Mouse (Mus musculus): ENCODE measurements around the gene Galnt18.

Galnt18 gene

DNA sequence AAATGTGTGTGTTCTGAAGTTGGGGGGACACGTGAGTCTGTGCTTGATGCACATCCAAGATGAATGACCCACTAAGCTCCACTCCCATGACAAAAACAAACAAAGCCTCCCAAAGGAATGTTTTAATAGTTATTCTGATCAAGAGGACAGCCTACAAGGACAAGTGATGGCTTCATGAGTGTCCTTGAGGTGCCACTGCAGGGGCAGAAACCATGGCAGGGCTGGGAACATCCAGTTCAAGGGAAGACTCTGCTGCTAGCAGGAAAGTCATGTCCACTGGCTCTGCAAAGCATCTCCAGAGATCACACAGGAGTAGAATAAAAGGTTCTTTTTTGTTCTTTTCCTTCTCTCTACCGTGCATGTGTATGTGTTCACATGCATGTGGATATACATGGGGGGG is 140.9 kb downstream of the Galnt18 start:
- in situ Hi-C loops (cut with MboI, MseI): no loop called here

DNA sequence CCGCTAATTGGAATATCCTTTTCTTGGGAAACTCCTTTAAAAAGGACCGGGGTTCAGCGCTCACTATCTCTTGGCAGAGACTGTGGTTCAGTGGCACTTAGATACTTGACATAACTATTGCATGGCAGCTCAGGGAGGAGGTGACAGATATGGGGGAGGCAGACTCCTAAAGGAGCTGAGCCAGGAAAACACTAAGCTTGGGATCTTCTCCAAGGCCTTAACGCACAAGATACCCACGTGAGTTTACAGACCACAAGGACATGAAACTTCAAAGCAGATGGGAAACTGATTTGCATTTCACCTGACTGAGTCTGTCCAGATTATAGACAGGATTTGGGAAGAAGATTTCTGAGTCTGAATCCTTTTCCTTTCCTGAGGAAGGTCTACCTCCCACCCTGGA is 141.3 kb downstream of the Galnt18 start:
- in situ Hi-C loops (cut with MboI, MseI): no loop called here

DNA sequence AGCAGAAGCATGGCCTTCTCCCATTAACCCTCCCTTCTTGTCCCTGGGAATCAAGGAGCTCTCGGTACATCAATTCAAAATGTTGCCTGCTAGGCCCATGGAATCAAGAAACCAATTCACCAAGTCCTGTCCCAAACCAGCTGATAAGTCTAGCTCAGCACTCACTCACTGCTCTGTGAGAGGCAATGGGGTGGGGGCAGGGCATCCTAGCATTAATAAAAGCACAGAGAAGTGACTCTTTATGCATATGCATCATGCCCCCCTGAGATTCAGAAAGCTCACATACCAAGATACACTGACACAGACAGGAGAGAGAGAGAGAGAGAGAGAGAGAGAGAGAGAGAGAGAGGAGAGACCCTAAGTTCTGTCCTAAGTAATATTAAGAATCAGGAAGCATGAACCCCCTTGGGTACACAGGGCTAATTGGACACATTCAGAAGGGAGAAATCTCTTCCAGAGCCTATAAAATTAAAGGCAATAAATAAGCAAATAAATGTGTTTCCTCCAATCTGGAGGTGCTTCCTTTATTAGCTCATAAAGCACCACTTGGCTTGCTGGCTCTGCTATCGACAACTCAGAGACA is 141.8 kb downstream of the Galnt18 start:
- in situ Hi-C loops (cut with MboI, MseI): no loop called here

DNA sequence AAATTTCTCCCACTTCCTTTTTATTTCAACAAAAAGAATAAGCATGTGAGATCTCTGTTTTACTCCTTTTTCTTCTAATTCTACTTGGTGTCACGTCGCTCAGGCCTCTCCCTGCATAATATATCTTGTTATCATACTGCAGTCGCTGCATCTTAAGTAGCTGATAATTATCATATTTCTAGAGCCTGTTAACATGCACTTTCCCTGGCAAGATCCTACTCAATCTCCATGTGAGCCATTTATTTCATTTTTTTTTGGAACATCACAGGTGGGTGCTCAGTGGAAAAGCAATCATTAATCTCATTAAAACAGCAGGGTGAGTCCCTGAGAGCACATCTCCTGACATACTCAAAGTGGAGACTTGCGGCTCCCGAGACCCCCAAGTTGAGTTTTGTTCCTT is 143.3 kb downstream of the Galnt18 start:
- in situ Hi-C loops (cut with MboI, MseI): no loop called here

DNA sequence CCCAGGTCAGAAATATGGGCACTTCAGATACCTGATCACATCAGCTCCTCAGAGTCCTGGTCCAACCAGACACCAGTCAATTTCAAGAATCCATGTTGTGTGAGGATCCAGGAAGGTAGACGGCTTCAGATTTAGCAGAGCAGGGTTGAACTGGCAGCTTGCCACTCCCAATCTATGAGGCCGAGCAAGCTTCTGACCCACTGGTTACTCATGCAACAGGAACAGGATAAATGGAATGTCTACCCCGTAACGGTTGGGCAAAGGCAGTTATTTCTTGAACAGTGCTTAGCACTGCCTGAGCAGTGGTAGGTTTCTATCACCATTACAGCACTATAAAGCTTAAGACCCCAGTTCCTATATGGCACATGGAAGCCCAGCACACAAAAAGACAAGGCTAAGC is 148.5 kb downstream of the Galnt18 start:
- in situ Hi-C loops (cut with MboI, MseI): no loop called here

DNA sequence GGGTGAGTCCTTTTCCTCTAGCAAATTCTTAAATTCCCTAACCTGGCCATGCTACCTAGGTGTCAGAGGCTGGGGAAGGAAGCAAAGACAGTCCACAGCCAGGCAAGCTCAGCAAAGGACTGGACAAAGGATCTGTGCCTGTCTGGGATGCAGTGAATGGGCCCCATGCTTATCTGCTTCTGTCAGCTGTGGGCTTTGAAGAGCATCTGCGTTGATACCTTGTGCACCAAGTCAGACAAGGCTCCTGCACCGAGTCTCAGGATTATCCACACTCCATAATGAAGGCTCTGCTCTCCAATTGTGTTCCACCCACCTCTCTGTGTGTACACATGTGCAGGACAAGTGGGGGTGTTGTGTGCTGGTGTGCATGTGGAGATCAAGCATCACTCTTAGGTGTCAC is 153.5 kb downstream of the Galnt18 start:
- in situ Hi-C loops (cut with MboI, MseI): no loop called here

DNA sequence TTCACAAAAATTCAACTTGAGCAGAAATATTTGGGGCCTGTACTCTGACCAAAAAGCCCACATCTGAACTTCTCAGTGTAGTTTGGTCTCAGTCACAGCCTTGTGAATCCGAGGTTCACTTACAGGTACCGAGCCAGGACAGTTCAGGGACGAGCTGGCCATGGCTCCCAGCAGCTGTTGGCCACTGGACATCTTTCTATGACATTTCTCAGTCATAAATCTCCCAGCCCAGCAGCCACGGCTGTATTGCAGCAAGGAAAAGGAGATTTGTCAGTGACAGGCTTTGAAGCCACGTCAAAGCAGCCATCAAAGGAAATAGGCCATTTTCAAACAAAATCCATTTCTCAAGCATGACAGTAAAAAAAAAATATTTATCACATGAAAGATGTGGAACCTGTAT is 154.0 kb downstream of the Galnt18 start:
- in situ Hi-C loops (cut with MboI, MseI): no loop called here

DNA sequence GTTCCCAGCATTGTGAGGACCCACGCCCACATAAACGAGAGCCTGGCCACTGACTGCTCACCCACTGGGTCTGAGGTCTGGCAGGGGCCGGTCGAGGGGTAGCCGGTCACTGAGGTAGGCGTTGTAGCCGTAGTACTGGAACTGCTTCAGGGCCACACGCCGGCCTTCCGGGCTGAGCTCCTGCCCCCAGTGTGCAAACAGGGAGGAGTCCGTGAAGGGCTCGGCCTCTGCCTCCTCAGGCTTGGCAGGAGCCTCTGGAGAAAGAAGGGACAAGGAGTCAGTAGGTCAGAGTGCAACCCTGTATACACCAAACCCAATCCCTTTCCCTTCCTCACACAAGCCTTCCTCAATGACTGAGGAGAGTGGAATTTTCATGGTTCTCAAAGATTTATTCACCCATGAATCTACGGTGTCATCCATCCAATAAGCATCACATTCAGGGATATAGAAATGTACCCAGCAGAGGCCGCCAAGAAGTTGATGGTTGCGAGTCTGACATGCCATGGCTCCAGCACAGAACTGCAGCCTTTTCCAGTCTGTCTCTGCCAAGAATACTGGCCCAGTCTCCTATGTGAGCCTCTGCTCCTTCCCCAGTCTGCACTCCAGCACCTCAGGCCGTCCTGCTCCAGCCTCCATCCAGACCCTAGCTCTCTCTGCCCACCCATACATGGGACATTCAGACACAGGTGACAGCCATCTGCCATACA is 163.4 kb downstream of the Galnt18 start:
- in situ Hi-C loops (cut with MboI, MseI): no loop called here

DNA sequence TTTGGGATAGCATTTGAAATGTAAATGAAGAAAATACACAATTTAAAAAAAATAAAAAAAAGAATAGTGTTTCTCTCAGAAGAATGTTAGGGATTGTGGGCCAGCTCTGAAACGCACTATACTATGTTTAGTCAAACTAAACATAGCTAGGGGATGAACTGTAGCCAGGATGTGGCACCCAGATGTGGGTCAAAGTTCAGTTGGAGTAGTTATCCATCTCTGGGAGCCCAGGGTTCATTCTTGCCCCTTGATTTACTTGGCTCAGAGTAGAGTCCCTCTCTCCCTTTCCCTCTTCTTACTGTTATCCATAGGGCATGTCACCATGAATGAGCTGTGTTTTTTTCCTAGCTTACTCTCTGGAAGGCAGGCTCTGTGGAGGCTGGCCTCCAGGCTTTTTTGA is 165.3 kb downstream of the Galnt18 start:
- in situ Hi-C loops (cut with MboI, MseI): no loop called here

DNA sequence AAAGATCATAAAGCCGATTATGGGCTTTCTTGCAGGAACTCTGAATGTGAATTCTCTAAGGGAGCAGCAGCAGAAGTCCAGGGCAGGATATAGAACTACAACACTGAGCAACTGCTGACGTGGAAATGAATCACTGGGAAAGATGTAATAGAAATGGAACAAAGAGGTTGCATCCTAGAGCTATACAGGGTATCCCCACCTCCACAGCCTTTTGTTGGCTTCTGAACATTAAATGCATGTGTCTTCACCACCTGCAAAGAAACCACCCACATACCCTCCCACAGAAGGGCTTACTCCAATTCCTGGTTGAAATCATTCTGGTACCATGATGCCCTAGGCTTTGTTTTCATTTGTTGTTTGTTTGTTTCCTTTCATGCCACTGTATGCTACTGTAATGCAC is 172.3 kb downstream of the Galnt18 start:
- in situ Hi-C loops (cut with MboI, MseI): no loop called here

DNA sequence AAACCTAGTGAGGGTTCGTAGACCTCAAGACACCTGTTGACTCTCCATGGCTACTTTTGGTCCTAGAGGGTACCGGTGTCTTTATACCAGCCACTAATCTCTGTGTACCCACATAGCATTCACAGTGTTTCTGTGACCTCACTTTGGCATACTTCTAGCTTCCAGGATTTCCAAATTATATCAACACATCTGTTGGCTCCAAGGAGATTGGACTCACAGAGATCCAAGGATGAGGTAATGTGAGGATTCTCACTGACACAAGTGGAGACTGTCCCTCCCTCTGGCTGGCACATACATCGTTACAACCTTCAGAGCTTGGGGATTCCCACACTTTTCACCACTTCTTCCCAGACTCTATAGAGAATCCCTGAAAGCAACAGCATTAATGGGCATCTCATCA is 173.7 kb downstream of the Galnt18 start:
- in situ Hi-C loops (cut with MboI, MseI): no loop called here

DNA sequence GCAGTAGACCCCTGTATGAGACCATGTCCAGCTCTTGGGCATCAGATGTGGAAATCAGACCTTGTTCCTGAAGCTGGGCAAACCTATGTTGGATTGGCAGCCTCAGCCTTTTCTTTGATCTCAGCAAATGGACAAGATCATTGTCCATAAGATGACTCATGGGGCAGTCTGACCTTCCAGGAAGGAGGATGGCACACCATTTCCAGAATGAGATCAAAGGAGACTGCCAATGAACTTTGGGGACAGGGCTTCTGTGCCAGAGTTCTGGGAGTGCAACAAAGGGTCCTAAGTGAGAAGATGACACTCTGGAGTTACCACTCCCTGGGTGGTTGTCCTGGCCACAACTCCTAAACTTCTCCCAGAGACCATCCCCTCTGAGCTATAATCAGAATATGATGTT is 174.1 kb downstream of the Galnt18 start:
- in situ Hi-C loops (cut with MboI, MseI): no loop called here

DNA sequence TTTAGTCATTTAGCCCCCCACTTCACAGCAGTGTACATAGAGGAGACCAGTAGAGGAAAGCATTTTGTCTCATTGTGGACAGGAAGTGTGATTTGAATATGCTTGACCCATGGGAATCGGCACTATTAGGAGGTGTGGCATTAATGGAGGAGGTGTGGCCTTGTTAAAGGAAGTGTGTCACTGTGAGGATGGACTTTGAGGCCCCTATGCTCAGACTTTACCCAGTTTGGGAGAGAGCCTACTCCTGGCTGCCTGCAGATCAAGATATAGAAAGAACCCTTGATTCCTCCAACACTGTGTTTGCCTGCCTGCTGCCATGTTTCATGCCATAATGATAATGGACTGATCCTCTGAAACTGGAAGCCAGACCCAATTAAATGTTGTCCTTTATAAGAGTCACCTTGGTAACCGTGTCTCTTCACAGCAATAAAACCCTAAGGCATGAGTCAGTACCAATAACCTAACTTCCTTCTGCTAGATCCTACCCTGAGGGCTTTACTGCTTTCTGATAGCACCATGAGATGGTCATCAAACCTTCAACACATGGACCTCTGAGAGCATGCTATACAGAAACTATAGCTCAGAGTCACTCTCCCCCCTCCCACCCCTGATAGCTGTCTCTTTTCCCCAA is 175.1 kb downstream of the Galnt18 start:
- in situ Hi-C loops (cut with MboI, MseI): no loop called here

DNA sequence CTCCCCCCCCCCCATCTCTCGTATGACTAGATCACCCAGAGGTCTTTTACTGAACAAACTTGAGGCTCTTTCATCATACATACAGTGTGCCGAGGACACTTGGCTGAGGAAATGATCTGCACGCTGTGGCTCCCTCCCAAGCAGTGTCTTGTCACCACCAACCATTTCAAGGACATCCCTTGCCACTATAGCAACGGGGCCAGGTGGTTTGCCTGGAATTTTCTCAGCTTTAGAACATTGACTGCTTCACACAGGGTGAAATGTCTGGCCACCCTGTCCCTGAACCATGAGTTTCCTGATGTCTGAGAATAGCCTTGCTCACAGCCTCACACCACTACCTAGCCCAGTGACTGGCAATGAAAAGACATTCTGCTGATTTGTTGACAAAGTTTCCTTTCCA is 176.6 kb downstream of the Galnt18 start:
- in situ Hi-C loops (cut with MboI, MseI): no loop called here

DNA sequence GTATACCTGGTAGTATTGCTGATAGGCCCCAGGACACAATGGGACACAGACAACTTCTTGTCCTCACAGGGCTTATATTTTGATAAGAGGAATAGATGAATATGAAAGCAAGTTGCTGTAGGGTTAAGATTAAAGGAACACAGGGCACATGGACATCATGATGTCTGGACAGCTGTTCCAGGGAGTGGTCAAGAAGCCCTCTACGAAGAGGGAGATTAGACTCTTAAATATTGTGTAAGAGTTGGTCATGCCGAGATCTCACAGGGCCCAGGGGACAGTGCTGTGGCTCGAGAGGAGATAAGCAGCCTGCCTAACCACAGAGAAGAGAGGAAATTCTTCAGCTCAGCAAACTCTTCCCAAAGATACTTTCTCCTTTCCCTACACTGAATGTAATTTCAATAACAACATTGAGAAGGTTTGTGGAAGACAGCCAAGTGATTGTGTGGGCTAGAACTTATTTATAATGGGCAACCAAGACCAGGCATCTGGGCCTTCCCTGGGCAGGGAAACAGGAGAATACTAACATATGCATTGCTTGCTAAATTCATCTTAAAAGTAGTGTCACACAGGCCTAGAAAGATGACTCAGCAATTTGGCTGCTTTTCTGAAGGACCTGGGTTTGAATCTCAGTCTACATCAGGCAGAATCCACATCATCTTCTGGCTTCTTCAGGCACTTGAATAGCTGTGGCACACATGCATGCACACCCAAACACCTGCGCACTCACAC is 178.3 kb downstream of the Galnt18 start:
- in situ Hi-C loops (cut with MboI, MseI): no loop called here

DNA sequence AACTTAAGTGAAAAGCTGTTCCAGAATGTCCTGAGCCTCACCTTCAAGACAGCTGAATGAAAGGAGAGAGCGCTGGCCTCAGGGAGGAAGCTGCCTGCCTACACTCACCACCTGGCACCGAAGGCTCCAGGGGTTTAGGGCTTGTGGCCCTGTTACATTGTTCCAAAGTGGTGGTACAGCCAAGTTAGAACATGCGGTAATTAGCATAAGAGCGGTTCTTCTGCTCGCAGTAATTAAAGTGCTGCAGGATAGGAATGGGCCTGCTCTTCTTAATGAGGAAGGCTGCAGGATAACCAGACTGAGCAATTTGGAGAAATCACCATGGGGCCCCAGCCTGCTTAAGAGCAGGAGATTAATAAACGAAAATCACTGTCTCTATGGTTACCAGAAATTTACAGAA is 179.0 kb downstream of the Galnt18 start:
- in situ Hi-C loops (cut with MboI, MseI): no loop called here

DNA sequence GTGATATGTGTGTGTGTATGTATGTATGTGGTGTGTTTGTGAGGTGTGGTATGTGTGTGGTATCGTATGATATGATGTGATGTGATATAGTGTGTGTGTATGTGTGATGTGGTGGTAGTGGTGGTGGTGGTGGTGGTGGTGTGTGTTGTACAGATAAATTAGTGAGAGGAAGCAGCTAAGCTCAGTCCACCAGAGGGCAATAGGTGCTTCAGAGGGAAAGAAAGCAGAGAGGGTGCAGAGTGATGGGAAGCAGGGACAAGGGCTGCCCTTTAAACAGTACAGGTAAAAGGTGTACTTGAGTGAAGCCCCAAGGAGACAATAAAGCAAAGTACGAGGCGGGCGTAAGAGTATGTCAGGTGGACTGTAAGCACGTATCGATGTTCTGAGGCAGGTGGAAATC is 186.1 kb downstream of the Galnt18 start:
- in situ Hi-C loops (cut with MboI, MseI): no loop called here

DNA sequence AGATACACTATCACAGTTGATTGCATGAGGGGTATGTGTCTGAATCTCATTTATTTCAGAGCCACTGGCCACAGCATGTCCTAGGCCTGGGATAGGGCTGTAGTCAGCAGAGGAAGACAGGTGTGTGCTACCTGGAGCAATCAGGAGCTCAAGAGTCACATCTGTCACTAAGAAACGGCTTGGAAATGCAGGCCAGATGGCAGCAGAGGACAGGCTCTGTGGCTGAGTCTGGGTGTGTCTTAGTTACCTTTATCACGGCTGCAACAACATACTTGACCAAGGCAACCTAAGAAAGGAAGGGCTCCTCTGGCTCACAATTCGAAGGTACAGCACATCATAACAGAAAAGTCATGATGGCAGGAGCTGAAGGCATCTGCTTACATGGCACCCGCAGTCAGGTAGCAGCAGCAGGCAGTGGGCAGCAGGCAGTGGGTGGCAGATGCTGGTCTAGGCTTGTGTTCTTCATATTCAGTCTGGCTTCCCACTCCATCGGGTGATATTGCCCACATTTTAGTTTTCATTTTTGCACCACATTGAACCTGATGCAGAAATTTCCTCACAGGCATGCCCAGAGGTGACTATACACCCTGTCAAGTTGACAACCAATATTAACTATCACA is 190.2 kb downstream of the Galnt18 start:
- in situ Hi-C loops (cut with MboI, MseI): no loop called here

DNA sequence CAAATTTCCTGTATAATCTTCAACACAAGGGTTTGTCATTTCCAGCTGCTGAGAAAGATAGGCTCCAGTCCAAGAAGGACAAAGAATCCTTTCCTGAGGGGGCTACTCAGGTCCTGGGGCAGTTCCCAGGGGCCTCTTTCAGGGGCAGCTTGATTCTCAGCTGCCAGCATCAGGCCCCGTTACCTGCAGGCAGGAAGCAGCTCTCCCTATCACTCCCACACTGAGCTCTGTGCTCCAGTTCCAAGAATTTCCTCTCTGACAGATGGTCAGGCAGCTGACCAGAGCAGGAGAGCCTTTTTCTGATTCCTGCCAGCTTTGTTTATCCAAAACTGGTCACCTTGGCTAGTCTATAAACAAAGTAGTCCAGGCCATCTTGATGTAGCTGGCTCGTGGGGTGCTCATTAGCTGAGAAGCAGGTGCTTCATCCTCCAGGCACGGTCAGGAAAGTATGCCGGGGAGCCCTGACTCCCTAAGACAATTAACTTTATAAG is 191.4 kb downstream of the Galnt18 start:
- in situ Hi-C loops (cut with MboI, MseI): no loop called here

DNA sequence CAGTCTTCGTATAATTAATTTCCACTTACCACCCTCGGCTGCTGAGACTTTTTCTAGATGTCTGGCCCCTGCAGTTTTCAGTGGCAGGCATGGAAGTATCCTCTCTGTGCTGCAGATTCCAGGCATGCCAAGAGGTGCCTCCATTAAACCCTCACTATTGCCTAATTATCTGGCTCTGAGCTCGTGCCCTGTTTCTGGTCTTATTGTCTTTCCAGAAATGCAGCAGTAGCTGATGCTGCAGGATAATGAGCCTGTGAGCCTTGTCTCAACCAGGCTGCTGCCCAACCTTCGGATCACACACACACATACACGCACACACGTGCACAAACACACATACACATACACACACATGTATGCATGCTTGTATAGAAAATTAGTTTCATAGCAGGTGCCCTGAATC is 199.2 kb downstream of the Galnt18 start:
- in situ Hi-C loops (cut with MboI, MseI): no loop called here

DNA sequence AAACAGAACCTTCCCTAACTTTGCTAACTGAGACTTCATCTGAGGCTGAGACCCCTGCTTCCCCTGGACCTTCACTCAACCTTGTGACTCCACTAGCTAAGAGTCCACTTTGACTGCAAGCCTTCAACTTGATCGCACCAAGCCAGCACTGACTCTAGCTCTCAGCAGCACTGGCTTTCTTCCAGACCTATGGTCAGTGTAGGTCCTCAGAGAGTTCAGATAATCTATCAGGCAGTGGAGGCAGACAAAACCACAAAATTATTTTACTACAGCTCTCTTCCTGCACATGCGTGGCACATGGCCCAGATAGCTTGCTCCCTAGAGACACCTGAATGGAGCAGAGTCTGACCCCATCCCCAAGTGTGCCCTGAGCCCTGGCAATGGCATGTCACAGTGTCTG is 204.7 kb downstream of the Galnt18 start:
- in situ Hi-C loops (cut with MboI, MseI): no loop called here

DNA sequence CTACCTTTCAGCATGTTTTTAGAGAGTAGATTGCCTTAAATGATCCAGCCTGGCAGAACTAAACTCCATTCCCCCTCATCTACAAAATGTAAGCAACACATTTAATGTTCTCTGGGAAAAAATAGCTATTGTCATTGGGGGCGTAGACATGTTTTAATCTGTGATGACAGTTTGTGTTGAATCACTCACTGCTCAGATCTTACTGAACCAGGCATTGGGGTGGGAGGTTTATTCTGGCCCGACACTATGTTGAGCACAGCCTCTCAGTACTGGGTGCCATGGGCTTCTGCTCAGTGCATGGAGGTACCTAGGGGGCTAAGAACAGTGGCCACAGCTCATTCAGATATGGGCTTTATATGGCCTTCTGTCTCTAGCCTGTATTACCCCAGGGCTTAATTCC is 207.4 kb downstream of the Galnt18 start:
- in situ Hi-C loops (cut with MboI, MseI): no loop called here

Measured in regulatory T cell (primary cell).